In the genomic region with DNA sequence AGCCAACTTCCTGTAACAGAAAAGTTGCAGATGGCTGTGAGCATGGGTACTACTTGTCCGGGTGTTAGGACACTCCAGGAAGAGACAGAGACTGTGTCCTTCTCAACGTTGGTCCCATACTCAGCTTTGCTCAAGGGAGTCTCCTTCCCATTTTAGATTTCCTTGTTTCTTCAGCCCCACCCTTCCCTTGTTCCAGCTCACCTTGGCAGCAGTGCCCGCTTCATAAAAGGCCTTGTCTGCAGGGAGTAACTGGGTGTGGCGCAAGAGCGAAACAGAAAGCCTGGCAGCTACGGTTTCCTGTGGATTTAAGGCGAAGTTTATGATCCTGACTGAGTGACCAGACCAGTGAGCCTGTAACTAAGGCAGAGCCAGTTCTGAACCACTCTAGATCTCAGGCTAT, we compare ENCODE assay signal across 11 mouse cellular contexts. TPM values are rescaled to one million over a fixed set of nuclear protein-coding genes. Genes with fewer than 3 reads are reported as not detected.
DNase-seq lines count a peak whose midpoint lies in the region; ATAC-seq and TF ChIP-seq lines count a peak whose summit lies in the region.
"Had no signal": no experiment of that assay in that cellular context is flagged by ENCODE, and none has a peak within 500 bp of the region (broad histone marks: within the 10 kb centered on the region; RNA-seq: fewer than 3 reads in every experiment).

No protein-coding gene starts in this region.

- H3K27me3 ChIP-seq in intestine, postnatal 0 days (replicated peaks; ENCODE audit: control insufficient read depth, insufficient read depth, low read length) = no peaks in the 10 kb centered on the region
- H3K27me3 ChIP-seq in forebrain, embryonic 14.5 days (replicated peaks; ENCODE audit: control insufficient read depth, insufficient read depth, low read length) = no peaks in the 10 kb centered on the region
- H3K27me3 ChIP-seq: CH12.LX; limb, embryonic 12.5 days had no signal

- DNase-seq in kidney, adult 11 months = peak; percentile 43
- DNase-seq in kidney, adult 18-20 months = no peak
- peak; percentile 46 for DNase-seq in fibroblast of lung, adult 2 months (ENCODE audit: low read depth)
- no peak for DNase-seq in frontal cortex, adult 2 months (ENCODE audit: extremely low spot score in 1 of 2, low spot score in 1 of 2)
- DNase-seq in spleen, postnatal 14 days (ENCODE audit: low spot score in 2 of 2) = no peak
- DNase-seq in forebrain, embryonic 14.5 days (ENCODE audit: low spot score) = no peak

- peak overlapping the region; percentile 78 for H3K27ac ChIP-seq in intestine, postnatal 0 days (ENCODE audit: low read depth, low read length)
- H3K27ac ChIP-seq in forebrain, embryonic 14.5 days (ENCODE audit: low read depth, low read length) = no peak overlapping the region
- H3K27ac ChIP-seq: neural tube, embryonic 12.5 days had no signal

- H3K36me3 ChIP-seq in intestine, postnatal 0 days (ENCODE audit: control insufficient read depth, insufficient read depth) = peaks cover 35% of the 10 kb centered on the region
- peaks cover 75% of the 10 kb centered on the region for H3K36me3 ChIP-seq in forebrain, embryonic 14.5 days (ENCODE audit: control insufficient read depth, insufficient read depth, low read length)

- ATAC-seq in intestine, postnatal 0 days = peak; percentile 68
- peak; percentile 43; the same call in 1 of the 2 replicates for ATAC-seq in megakaryocyte progenitor cell, adult 5-6 weeks (replicated peaks; ENCODE audit: poor library complexity)
- ATAC-seq in forebrain, embryonic 14.5 days = no peak

- peak overlapping the region; percentile 74 for H3K4me2 ChIP-seq in intestine, postnatal 0 days (replicated peaks; ENCODE audit: low read depth)
- no peak overlapping the region for H3K4me2 ChIP-seq in forebrain, embryonic 14.5 days (ENCODE audit: low read length)
- H3K4me2 ChIP-seq: limb, embryonic 12.5 days; neural tube, embryonic 12.5 days had no signal

- no peaks in the 10 kb centered on the region for H3K9me3 ChIP-seq in intestine, postnatal 0 days (ENCODE audit: control insufficient read depth)
- no peaks in the 10 kb centered on the region for H3K9me3 ChIP-seq in forebrain, embryonic 14.5 days (replicated peaks; ENCODE audit: control insufficient read depth, low read length)
- H3K9me3 ChIP-seq: limb, embryonic 12.5 days; neural tube, embryonic 12.5 days had no signal

- TF ChIP-seq CTCF in intestine, postnatal 0 days (IDR thresholded peaks at IDR 0.05; ENCODE audit: low read depth) = no peak

- H3K4me1 ChIP-seq in intestine, postnatal 0 days (replicated peaks; ENCODE audit: control insufficient read depth, insufficient read depth, low read length) = no peaks in the 10 kb centered on the region
- H3K4me1 ChIP-seq in forebrain, embryonic 14.5 days (ENCODE audit: control insufficient read depth, insufficient read depth, low read length) = peaks cover 6% of the 10 kb centered on the region; the same call in 1 of the 2 replicates

- no peak overlapping the region for H3K9ac ChIP-seq in intestine, postnatal 0 days (ENCODE audit: low read depth, low read length)
- H3K9ac ChIP-seq in forebrain, embryonic 14.5 days (ENCODE audit: low read length) = no peak overlapping the region
- H3K9ac ChIP-seq: limb, embryonic 12.5 days; neural tube, embryonic 12.5 days had no signal

- H3K4me3 ChIP-seq in intestine, postnatal 0 days (ENCODE audit: low read depth, low read length) = no peak overlapping the region
- H3K4me3 ChIP-seq in forebrain, embryonic 14.5 days (ENCODE audit: low read depth, low read length) = no peak overlapping the region
- H3K4me3 ChIP-seq: limb, embryonic 12.5 days; neural tube, embryonic 12.5 days had no signal

- WGBS in intestine, postnatal 0 days = 27% methylated on average over 7 of the region's 7 CpGs
- WGBS in forebrain, embryonic 14.5 days = 89% methylated on average over 7 of the region's 7 CpGs

RNA-seq across cellular contexts. Expression of a gene that starts 3.0 kb away (rescaled TPM):
- 105 and 108 TPM in 2 replicates for polyA plus RNA-seq in intestine, postnatal 0 days (2015; fragmentation: Nextera tagmentation; extraction: Ambion mirVana)
- 1.3 and 2.1 TPM in 2 replicates for total RNA-seq in megakaryocyte progenitor cell, adult 5-6 weeks (2015)
- total RNA-seq in megakaryocyte progenitor cell, adult 5-6 weeks (2017) = 3.4 and 4.1 TPM in 2 replicates
- 3.0 and 3.2 TPM in 2 replicates for polyA plus RNA-seq in frontal cortex, adult 2 months (2012; rRNA removed)
- 2.0 and 2.8 TPM in 2 replicates for polyA plus RNA-seq in forebrain, embryonic 14.5 days (2014; fragmentation: Nextera tagmentation; extraction: Ambion mirVana)

RNA-seq across cellular contexts. Expression of a gene that starts 13.4 kb away (rescaled TPM):
- polyA plus RNA-seq in intestine, postnatal 0 days (2015; fragmentation: Nextera tagmentation; extraction: Ambion mirVana) = 0.51 and 0.70 TPM in 2 replicates
- not detected in 2 replicates for total RNA-seq in megakaryocyte progenitor cell, adult 5-6 weeks (2015)
- 0.25 TPM in 1 of 2 replicates, not detected in the other for total RNA-seq in megakaryocyte progenitor cell, adult 5-6 weeks (2017)
- polyA plus RNA-seq in frontal cortex, adult 2 months (2012; rRNA removed) = not detected in 2 replicates
- 0.47 and 1.2 TPM in 2 replicates for polyA plus RNA-seq in forebrain, embryonic 14.5 days (2014; fragmentation: Nextera tagmentation; extraction: Ambion mirVana)
- total RNA-seq: CH12.LX had no signal

RNA-seq across cellular contexts. Expression of a gene that starts 13.8 kb away (rescaled TPM):
- polyA plus RNA-seq in intestine, postnatal 0 days (2015; fragmentation: Nextera tagmentation; extraction: Ambion mirVana) = 96.4 and 99.6 TPM in 2 replicates
- 39.2 and 39.4 TPM in 2 replicates for total RNA-seq in megakaryocyte progenitor cell, adult 5-6 weeks (2015)
- total RNA-seq in megakaryocyte progenitor cell, adult 5-6 weeks (2017) = 77.5 and 98.0 TPM in 2 replicates
- polyA plus RNA-seq in frontal cortex, adult 2 months (2012; rRNA removed) = 99.9 and 116 TPM in 2 replicates
- polyA plus RNA-seq in forebrain, embryonic 14.5 days (2014; fragmentation: Nextera tagmentation; extraction: Ambion mirVana) = 160 and 167 TPM in 2 replicates

RNA-seq across cellular contexts. Expression of a gene that starts 34.0 kb away (rescaled TPM):
- 54.8 and 55.4 TPM in 2 replicates for polyA plus RNA-seq in intestine, postnatal 0 days (2015; fragmentation: Nextera tagmentation; extraction: Ambion mirVana)
- total RNA-seq in megakaryocyte progenitor cell, adult 5-6 weeks (2015) = 109 and 131 TPM in 2 replicates
- total RNA-seq in megakaryocyte progenitor cell, adult 5-6 weeks (2017) = 168 and 213 TPM in 2 replicates
- 90.8 and 98.9 TPM in 2 replicates for polyA plus RNA-seq in frontal cortex, adult 2 months (2012; rRNA removed)
- 133 and 143 TPM in 2 replicates for polyA plus RNA-seq in forebrain, embryonic 14.5 days (2014; fragmentation: Nextera tagmentation; extraction: Ambion mirVana)

RNA-seq across cellular contexts. Expression of a gene that starts 36.5 kb away (rescaled TPM):
- polyA plus RNA-seq in intestine, postnatal 0 days (2015; fragmentation: Nextera tagmentation; extraction: Ambion mirVana) = 28.3 and 30.4 TPM in 2 replicates
- total RNA-seq in megakaryocyte progenitor cell, adult 5-6 weeks (2015) = 7.3 and 11.1 TPM in 2 replicates
- total RNA-seq in megakaryocyte progenitor cell, adult 5-6 weeks (2017) = 20.8 and 33.0 TPM in 2 replicates
- polyA plus RNA-seq in frontal cortex, adult 2 months (2012; rRNA removed) = 69.6 and 78.0 TPM in 2 replicates
- 24.0 and 29.7 TPM in 2 replicates for polyA plus RNA-seq in forebrain, embryonic 14.5 days (2014; fragmentation: Nextera tagmentation; extraction: Ambion mirVana)

Comparison
In these comparisons a context has a peak if more than half of its experiments do, and no peak if none do; other contexts are left out.
1. DNase-seq: peak in kidney, adult 11 months (single experiment) and fibroblast of lung, adult 2 months (single experiment); none in kidney, adult 18-20 months (single experiment), frontal cortex, adult 2 months (0 of 2), spleen, postnatal 14 days (0 of 2) and forebrain, embryonic 14.5 days (single experiment).
2. RNA of a gene that starts 3.0 kb away (polyA plus RNA-seq): 105 to 108 TPM in intestine, postnatal 0 days; 3.0 to 3.2 TPM in frontal cortex, adult 2 months and 2.0 to 2.8 TPM in forebrain, embryonic 14.5 days; every median in the first group is over 10 times any median in the second.